Mouse (Mus musculus): ENCODE results near the gene Plxdc1. TPM values are rescaled to one million over a fixed set of nuclear protein-coding genes. Genes with fewer than 3 reads are reported as not detected.

Plxdc1 gene
- polyA plus RNA-seq, 1 experiment from 2014 or later: 0.34 TPM

DNA sequence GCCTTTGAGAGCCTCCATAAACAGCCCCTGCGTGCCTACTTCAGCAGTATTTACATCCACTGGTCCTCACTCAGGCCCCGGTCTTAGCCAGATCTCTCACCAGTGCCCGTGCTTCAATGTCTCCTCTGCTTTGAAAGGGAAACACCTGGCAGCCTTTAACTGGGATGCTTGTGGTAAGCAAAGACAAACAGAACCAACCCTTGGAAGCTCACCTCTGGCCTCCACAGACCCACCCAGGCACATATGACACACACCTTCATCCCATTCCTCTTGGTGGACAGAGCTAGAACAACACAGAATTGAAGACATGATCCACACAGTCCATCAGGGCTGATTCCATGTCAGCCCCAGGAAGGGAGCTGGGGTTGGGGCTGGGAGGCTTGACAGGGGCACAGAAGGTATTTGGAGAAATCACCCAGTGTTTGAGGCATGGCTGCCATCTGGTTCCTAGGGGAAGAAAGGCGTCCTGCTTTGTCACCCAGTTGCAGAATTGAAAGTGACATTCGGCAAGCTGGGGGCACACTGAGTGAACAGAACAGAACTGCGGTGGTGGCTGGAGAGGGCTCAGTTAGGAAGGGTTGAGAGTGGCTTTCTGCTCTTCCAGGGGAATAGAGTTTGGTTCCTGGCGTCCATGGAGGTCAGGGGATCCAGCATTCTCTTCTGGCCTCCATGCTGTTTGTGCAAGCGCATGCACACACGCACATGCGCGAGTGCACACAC, 12.0 kb upstream of the Plxdc1 start:
- Histone ChIP-seq H3K4me3 (no peak overlapping the region), H3K4me1 (peaks cover 42% of the 10 kb centered on the region), H3K4me2 (replicated peaks) (no peak overlapping the region), H3K9me3 (no peaks in the 10 kb centered on the region), H3K36me3 (peaks cover 4% of the 10 kb centered on the region), H3K27ac (replicated peaks) (no peak overlapping the region), H3K9ac (replicated peaks) (no peak overlapping the region), H3K27me3 (peaks cover 52% of the 10 kb centered on the region)
- no peak for ATAC-seq (ENCODE audit: low FRiP score, low read depth)
- WGBS: 89% methylated on average over 11 of the region's 11 CpGs

DNA sequence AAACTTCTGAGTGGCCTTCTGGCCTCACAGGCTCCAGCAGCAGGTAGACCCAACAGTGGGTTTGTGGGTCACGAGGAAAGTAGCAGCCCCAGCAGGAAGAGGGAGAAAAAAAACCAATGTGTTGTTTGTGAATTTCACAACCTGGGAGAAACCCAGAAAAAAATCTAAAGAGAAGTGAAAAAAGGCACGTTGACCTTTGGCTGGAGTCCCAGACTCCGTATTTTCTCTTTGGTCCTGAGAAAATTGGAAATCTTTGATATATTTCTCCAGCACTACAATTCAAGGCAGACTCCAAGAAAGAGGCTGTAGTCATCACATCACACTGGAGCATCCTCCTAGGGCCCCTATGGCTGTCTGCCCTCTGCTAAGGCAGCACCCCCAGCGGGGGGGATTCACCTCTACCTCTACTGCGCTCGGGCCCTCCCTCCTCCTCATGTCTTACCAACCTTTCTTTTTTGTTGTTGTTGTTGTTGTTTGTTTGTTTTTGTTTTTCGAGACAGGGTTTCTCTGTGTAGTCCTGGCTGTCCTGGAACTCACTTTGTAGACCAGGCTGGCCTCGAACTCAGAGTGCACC, 11.2 kb upstream of the Plxdc1 start:
- WGBS: 81% methylated on average over 8 of the region's 8 CpGs
- Histone ChIP-seq H3K4me2 (replicated peaks) (no peak overlapping the region), H3K9ac (replicated peaks) (no peak overlapping the region), H3K36me3 (no peaks in the 10 kb centered on the region), H3K27ac (replicated peaks) (no peak overlapping the region), H3K4me1 (peaks cover 34% of the 10 kb centered on the region), H3K4me3 (no peak overlapping the region), H3K27me3 (peaks cover 44% of the 10 kb centered on the region), H3K9me3 (no peaks in the 10 kb centered on the region)
- ATAC-seq (ENCODE audit: low FRiP score, low read depth): no peak

DNA sequence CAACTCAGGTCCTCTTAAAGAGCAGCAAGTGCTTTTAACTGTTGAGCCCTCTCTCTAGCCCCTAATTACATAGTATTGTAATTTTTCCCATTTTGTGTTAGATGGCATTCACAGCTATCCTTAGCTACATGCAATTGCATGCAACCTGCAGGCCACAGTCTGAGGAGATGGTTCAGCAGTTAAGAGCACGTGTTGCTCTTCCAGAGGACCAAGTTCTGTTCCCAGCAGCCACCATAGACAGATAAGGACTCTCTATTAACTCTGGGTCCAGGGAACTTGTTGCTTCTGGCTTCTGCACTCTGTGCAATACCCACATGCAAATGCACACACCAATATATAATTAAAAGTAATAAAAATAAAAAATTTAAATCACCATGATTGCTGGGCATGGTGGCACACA, 10.4 kb upstream of the Plxdc1 start:
- Histone ChIP-seq H3K27me3 (peaks cover 37% of the 10 kb centered on the region), H3K4me3 (no peak overlapping the region), H3K4me1 (peaks cover 28% of the 10 kb centered on the region), H3K4me2 (replicated peaks) (no peak overlapping the region), H3K27ac (replicated peaks) (no peak overlapping the region), H3K9me3 (no peaks in the 10 kb centered on the region), H3K9ac (replicated peaks) (no peak overlapping the region), H3K36me3 (no peaks in the 10 kb centered on the region)
- WGBS: 90% methylated on average over 1 of the region's 1 CpGs
- ATAC-seq (ENCODE audit: low FRiP score, low read depth): no peak

DNA sequence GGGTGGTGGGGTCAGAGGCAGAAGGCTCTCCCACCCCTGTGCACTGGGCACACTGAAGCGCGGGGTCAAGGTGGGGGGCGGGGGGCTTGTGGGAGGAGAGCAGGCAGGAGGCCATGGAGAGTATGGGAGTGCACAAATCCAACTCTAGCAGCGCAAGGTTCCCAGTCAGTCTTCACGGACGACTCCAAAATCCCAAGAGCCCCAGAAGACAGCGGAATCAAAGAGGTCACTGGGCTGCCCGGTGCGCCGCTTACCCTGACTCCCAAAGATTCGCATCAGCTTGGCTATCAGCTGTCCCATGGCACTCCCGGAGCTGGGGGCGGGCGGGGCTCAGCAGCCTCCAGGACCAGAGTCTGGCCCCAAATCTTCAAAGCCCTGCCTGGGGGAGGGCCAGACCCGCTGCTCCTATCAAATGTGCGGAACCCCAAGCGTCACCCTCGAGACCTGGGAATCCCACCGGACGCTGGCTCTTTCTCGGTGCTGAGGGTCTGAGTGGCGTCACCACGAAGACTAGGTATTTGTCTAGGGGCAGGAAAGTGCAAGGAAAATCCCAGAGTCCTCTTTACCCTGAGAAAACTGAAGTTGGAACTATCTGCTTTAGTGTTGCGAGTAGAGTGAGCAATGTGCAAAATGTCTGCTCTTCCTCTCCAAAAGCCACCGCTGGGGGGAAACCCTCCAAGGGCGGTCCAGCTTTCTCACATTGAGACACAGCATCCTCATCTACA, 9.5 kb upstream of the Plxdc1 start, which contains the start of gene Arl5c:
Arl5c (minus strand) TSS at position 618 of the 725 bp plus-strand sequence.
- no peaks in the 10 kb centered on the region for H3K9me3 ChIP-seq
- H3K27me3 ChIP-seq: peaks cover 31% of the 10 kb centered on the region
- peak within 1 kb of the TSS; percentile 69 for H3K4me2 ChIP-seq (replicated peaks)
- H3K27ac ChIP-seq (replicated peaks): no peak within 1 kb of the TSS
- peaks cover 19% of the 10 kb centered on the region for H3K4me1 ChIP-seq
- H3K36me3 ChIP-seq: no peaks in the 10 kb centered on the region
- peak; percentile 27; the same call in 1 of the 2 replicates for ATAC-seq (ENCODE audit: low FRiP score, low read depth)
- WGBS: under 1% methylated on average over 26 of the region's 26 CpGs
- peak within 1 kb of the TSS; percentile 47 for H3K4me3 ChIP-seq
- H3K9ac ChIP-seq (replicated peaks): peak within 1 kb of the TSS; percentile 40

DNA sequence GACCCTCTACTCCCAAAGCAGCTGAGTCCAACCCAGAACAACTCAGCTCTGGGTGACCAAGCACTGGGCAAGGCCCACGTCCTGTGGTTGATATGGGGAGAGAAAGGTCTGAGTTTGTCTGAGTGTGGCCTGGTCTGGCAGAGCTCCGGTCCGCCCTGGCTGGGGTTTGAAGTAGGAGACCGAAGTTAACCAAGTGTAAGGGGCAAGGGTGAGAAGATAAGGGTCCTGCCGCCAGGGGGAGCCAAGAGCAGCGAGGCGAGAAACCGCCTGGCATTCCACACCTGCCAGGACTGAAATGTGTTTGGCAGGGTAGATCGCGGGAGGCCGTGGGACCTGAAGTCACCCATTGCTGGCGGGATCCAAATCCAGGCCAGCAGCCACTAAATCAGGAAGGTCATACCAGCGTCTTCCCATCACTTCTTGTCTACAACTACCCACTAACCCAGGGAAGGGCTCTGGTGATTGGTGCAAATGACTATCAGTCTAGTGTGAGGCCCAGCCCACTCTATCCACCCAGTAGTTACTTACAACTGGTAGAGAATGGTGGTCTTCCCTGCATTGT, 8.4 kb upstream of the Plxdc1 start:
- H3K4me3 ChIP-seq: peak overlapping the region; percentile 47
- H3K9ac ChIP-seq (replicated peaks): no peak overlapping the region
- peak; percentile 44; the same call in 1 of the 2 replicates for ATAC-seq (ENCODE audit: low FRiP score, low read depth)
- H3K27me3 ChIP-seq: peaks cover 35% of the 10 kb centered on the region
- H3K27ac ChIP-seq (replicated peaks): no peak overlapping the region
- no peaks in the 10 kb centered on the region for H3K36me3 ChIP-seq
- H3K4me2 ChIP-seq (replicated peaks): peak overlapping the region; percentile 69
- no peaks in the 10 kb centered on the region for H3K9me3 ChIP-seq
- H3K4me1 ChIP-seq: peaks cover 25% of the 10 kb centered on the region
- 8% methylated on average over 13 of the region's 13 CpGs for WGBS

DNA sequence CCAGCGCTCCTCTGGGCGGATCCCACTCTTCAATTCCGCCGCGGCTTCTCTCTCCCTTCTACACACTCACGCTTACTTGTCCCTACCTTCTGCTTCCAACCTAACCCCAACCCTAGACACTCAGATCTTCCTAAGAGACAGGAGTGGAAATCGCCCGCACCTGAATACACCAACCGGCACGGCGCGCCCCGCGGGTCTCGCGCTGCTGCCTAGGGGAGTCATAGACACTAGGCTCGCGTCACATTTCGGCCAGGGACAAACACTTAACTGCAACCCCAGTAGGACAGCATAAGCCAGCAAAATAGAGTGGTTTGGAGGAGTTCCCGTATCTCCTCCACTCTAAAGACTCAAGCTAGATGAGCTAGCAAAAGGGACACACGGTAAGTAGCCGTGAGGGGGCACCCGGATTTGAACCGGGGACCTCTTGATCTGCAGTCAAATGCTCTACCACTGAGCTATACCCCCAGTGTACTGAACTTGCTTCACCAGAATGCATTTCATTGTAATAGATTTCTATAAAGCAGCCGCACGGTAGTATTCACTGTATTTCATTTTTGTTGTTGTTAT, 2.4 kb upstream of the Plxdc1 start:
- H3K4me2 ChIP-seq (replicated peaks): peak overlapping the region; percentile 62
- peak overlapping the region; percentile 88 for H3K4me3 ChIP-seq
- peak; percentile 85 for ATAC-seq (ENCODE audit: low FRiP score, low read depth)
- H3K9ac ChIP-seq (replicated peaks): peak overlapping the region; percentile 77
- H3K4me1 ChIP-seq: peaks cover 28% of the 10 kb centered on the region
- H3K9me3 ChIP-seq: no peaks in the 10 kb centered on the region
- H3K27ac ChIP-seq (replicated peaks): peak overlapping the region; percentile 85
- H3K36me3 ChIP-seq: no peaks in the 10 kb centered on the region
- under 1% methylated on average over 26 of the region's 26 CpGs for WGBS
- peaks cover 49% of the 10 kb centered on the region for H3K27me3 ChIP-seq

DNA sequence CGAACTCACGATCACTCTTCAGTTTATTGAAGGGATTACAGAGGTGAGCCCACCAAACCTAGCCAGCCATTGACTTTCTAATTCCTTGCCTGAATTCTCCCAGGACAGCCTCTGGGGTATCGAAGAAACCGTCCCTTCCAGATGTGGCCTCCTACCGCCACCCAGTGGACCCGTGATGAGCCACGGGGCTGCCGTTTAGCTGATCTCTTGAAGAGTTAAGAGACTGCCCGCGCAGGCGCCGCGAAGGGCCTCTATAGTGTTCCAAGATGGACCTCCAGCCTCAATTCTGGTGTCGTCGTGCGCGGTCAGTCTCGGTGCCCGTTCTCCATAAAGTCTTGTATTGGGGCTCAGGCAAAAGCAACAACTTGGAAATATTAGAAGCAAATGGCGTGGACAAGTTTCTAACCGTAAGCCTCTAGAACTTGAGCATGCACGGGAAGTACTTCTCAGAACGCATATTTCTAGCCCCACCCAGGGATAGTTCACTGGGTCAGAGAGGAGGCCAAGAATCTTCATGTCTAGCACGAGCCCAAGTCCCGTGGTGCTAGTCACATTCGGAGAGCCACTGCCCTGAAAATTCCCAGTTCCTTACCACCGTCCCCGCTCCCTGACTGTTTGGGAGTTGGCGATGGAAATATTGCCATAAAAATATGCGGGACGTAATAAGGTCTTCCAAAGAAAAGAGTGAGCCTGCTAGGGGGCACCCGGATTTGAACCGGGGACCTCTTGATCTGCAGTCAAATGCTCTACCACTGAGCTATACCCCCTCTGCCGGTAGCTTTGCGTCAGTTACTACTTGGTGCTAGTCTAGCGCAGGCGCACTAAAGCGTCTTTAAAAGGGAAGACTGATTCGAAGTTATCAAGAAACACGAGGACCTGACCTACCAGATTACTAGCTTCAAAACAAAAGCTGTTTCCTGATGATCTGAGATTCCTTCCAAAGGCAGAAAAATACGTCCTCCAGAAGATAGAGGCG, 1.6 kb upstream of the Plxdc1 start:
- peaks cover 54% of the 10 kb centered on the region for H3K27me3 ChIP-seq
- peak overlapping the region; percentile 62 for H3K4me2 ChIP-seq (replicated peaks)
- H3K9me3 ChIP-seq: no peaks in the 10 kb centered on the region
- ATAC-seq (ENCODE audit: low FRiP score, low read depth): peak; percentile 75
- peak overlapping the region; percentile 85 for H3K27ac ChIP-seq (replicated peaks)
- H3K9ac ChIP-seq (replicated peaks): peak overlapping the region; percentile 77
- H3K4me1 ChIP-seq: peaks cover 28% of the 10 kb centered on the region
- no peaks in the 10 kb centered on the region for H3K36me3 ChIP-seq
- under 1% methylated on average over 42 of the region's 42 CpGs for WGBS
- peak overlapping the region; percentile 88 for H3K4me3 ChIP-seq

DNA sequence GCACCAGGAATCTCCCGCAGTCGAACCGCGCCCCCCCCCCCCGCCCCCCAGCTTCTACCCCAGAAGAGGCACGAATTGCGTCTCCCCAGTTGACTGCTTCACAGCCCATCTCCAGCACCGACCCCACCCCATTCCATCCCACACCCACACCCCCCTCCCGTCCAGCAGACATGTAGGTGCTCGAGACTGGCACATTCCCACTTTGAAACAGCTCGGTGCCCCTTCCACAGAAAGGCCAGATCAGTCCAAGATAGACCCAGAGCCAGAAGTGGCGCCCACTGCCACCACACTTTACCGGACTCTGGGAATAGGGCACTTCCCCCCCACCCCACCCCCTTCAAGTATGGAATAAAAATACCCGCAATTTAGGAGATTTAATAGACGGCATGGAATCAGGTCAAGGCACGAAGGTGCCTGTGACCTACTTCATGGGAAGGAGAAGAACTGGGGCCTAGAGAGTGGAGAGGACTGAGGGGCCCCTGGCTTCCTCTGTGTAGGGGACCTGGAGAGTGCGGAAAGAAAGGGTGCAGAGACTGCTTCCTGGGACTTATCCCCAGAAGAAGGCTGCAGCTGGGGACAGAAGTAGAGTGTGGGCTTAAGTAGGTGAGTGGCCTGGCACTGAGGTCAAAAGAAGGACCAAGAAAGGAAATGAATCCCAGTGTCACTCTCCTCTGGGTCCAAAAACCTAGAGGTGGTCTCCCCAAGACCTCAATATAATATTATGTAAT, 658 bp upstream of the Plxdc1 start:
- H3K4me2 ChIP-seq (replicated peaks): peak overlapping the region; percentile 87

DNA sequence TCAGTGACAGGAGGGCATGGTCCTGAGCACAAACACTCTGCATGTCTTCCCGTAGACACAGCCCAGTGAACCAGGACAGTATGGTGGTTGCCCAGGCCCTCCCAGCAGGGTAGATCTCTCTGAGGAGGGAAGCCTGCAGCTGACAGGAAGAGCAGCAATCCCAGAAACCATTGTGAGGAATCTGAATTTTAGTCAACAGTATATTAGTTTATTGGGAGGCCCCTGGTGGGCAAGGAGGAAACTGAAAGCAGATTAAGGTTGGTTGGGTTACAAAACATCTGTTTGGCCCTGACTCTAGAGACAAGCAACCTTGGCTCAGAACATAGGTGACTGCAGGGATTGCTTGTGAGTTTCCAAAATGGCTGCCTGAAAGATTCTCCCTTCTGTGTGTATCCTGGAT, 2.3 kb downstream of the Plxdc1 start:
- no peak for ATAC-seq (ENCODE audit: low FRiP score, low read depth)
- WGBS: 58% methylated on average over 1 of the region's 1 CpGs
- H3K9ac ChIP-seq (replicated peaks): no peak overlapping the region

More for the DNA sequence above, 658 bp upstream of the Plxdc1 start:
- ATAC-seq (ENCODE audit: low FRiP score, low read depth): no peak
- Histone ChIP-seq H3K4me3 (peak overlapping the region; percentile 88), H3K36me3 (no peaks in the 10 kb centered on the region), H3K27me3 (peaks cover 54% of the 10 kb centered on the region), H3K27ac (replicated peaks) (no peak overlapping the region), H3K9ac (replicated peaks) (peak overlapping the region; percentile 51), H3K9me3 (no peaks in the 10 kb centered on the region), H3K4me1 (peaks cover 28% of the 10 kb centered on the region)
- WGBS: 38% methylated on average over 12 of the region's 17 CpGs

DNA sequence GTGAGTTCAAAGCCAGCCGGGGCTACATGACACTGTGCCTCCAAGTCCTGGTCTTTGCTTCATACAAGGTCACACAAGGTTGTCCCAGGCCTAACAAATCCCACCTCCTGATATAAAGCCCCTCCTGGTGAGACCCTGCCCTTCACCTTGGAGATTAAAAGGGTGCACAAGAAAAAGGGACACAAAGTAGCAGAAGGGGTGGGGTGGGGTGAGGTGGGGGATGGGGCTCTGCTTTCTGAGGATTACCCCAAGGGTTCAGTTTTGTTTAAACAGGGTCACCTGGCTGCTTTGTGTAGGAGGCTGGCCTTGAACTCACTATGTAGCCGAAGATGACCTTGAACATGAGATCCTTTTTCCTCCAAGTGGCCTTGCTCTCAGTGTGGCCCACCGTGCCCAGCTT, 2.7 kb downstream of the Plxdc1 start:
- no peaks in the 10 kb centered on the region for H3K9me3 ChIP-seq
- H3K27me3 ChIP-seq: peaks cover 41% of the 10 kb centered on the region
- no peak overlapping the region for H3K4me2 ChIP-seq (replicated peaks)
- H3K36me3 ChIP-seq: no peaks in the 10 kb centered on the region
- H3K27ac ChIP-seq (replicated peaks): no peak overlapping the region
- no peak for ATAC-seq (ENCODE audit: low FRiP score, low read depth)
- no peak overlapping the region for H3K4me3 ChIP-seq
- 86% methylated on average over 3 of the region's 3 CpGs for WGBS
- no peak overlapping the region for H3K9ac ChIP-seq (replicated peaks)
- peaks cover 13% of the 10 kb centered on the region for H3K4me1 ChIP-seq

More for the DNA sequence above, 2.3 kb downstream of the Plxdc1 start:
- Histone ChIP-seq H3K4me2 (replicated peaks) (no peak overlapping the region), H3K36me3 (no peaks in the 10 kb centered on the region), H3K4me3 (no peak overlapping the region), H3K9me3 (no peaks in the 10 kb centered on the region), H3K27me3 (peaks cover 41% of the 10 kb centered on the region), H3K4me1 (peaks cover 13% of the 10 kb centered on the region), H3K27ac (replicated peaks) (no peak overlapping the region)

All from midbrain, embryonic 12.5 days (tissue).